Mouse (Mus musculus) hindbrain, embryonic 15.5 days (tissue): Measurements from ENCODE around the gene Notch3. TPM values are rescaled to one million over a fixed set of nuclear protein-coding genes. Genes with fewer than 3 reads are reported as not detected.
A peak's percentile ranks its signal among the peaks of the same experiment; 100 is the strongest.

Experiments
- ATAC-seq: fragments of 200-750 bp; cut with Nextera tagmentation; 2 replicates; pipeline ENCODE4 v1.8.0; 2017; ENCODE audit warnings: low read depth, moderate number of reproducible peaks, moderate TSS enrichment; ENCODE audit not compliant: low FRiP score
- H3K27ac ChIP-seq: fragments of 300-500 bp; sonication (generic); replicated peaks from 2 replicates; pipeline ENCODE4 v1.5.1; 2015; ENCODE audit warnings: mild to moderate bottlenecking, inconsistent platforms
- H3K27me3 ChIP-seq: fragments of 300-500 bp; sonication (generic); 2 replicates; pipeline ENCODE4 v1.6.1; 2015; ENCODE audit warnings: control low read depth, inconsistent platforms
- H3K36me3 ChIP-seq: fragments of 300-500 bp; sonication (generic); 2 replicates; pipeline ENCODE4 v1.6.1; 2015; ENCODE audit warnings: control low read depth, inconsistent platforms
- H3K4me1 ChIP-seq: fragments of 300-500 bp; sonication (generic); replicated peaks from 2 replicates; pipeline ENCODE4 v1.6.1; 2015; ENCODE audit warnings: control low read depth, inconsistent platforms
- H3K4me2 ChIP-seq: fragments of 300-500 bp; sonication (generic); 2 replicates; pipeline ENCODE4 v1.6.1; 2015; ENCODE audit warnings: moderate library complexity, mild to moderate bottlenecking, inconsistent platforms
- H3K4me3 ChIP-seq: fragments of 300-500 bp; sonication (generic); 2 replicates; pipeline ENCODE4 v1.5.1; 2015; ENCODE audit warnings: mild to moderate bottlenecking, inconsistent platforms
- H3K9ac ChIP-seq: fragments of 300-500 bp; sonication (generic); 2 replicates; pipeline ENCODE4 v1.6.1; 2015; ENCODE audit warnings: inconsistent platforms
- H3K9me3 ChIP-seq: fragments of 300-500 bp; sonication (generic); 2 replicates; pipeline ENCODE4 v1.6.1; 2016; ENCODE audit warnings: control low read depth, inconsistent platforms
- WGBS: fragments of 180-500 bp; shearing (Covaris S2); methylation state at CpG from one replicate; pipeline ENCODE4 v1.1.7; 2015; 5-methylcytosine and 5-hydroxymethylcytosine counted together
- polyA plus RNA-seq: library from polyadenylated mRNA; unstranded; fragments of >200 nt; fragmentation: Nextera tagmentation; extraction: Ambion mirVana; gene quantifications from 2 replicates; pipeline ENCODE4 v1.2.1, GENCODE M21; 2015

Notch3 gene
- polyA plus RNA-seq, 1 experiment from 2014 or later: 10.5 TPM

GRCm38 (mm10) chr17:32163910-32164650 is 2.6 kb downstream of the Notch3 start:
- Histone ChIP-seq H3K9ac (no peak overlapping the region), H3K4me3 (no peak overlapping the region), H3K4me1 (peaks cover 43% of the 10 kb centered on the region), H3K27ac (peak overlapping the region; percentile 37), H3K27me3 (no peaks in the 10 kb centered on the region), H3K36me3 (no peaks in the 10 kb centered on the region), H3K9me3 (no peaks in the 10 kb centered on the region), H3K4me2 (peak overlapping the region; percentile 15)
- WGBS: 52% methylated on average over 6 of the region's 6 CpGs
- ATAC-seq: no peak

GRCm38 (mm10) chr17:32162112-32162850 is 4.4 kb downstream of the Notch3 start:
- 2% methylated on average over 58 of the region's 58 CpGs for WGBS
- H3K4me1 ChIP-seq: peaks cover 43% of the 10 kb centered on the region
- H3K4me2 ChIP-seq: peak overlapping the region; percentile 83
- peak overlapping the region; percentile 53 for H3K4me3 ChIP-seq
- no peaks in the 10 kb centered on the region for H3K27me3 ChIP-seq
- H3K9me3 ChIP-seq: no peaks in the 10 kb centered on the region
- H3K36me3 ChIP-seq: no peaks in the 10 kb centered on the region
- ATAC-seq: peak; percentile 57
- peak overlapping the region; percentile 59 for H3K9ac ChIP-seq
- peak overlapping the region; percentile 56 for H3K27ac ChIP-seq

GRCm38 (mm10) chr17:32160882-32161281 is 5.8 kb downstream of the Notch3 start:
- no peak for ATAC-seq
- H3K4me3 ChIP-seq: no peak overlapping the region
- 80% methylated on average over 4 of the region's 4 CpGs for WGBS
- H3K27me3 ChIP-seq: no peaks in the 10 kb centered on the region
- no peak overlapping the region for H3K27ac ChIP-seq
- H3K9me3 ChIP-seq: no peaks in the 10 kb centered on the region
- peaks cover 30% of the 10 kb centered on the region for H3K4me1 ChIP-seq
- H3K4me2 ChIP-seq: no peak overlapping the region
- no peak overlapping the region for H3K9ac ChIP-seq
- no peaks in the 10 kb centered on the region for H3K36me3 ChIP-seq

GRCm38 (mm10) chr17:32158841-32159240 is 7.8 kb downstream of the Notch3 start:
- H3K4me1 ChIP-seq: peaks cover 13% of the 10 kb centered on the region
- no peak overlapping the region for H3K4me2 ChIP-seq
- no peaks in the 10 kb centered on the region for H3K36me3 ChIP-seq
- no peak for ATAC-seq
- H3K27me3 ChIP-seq: no peaks in the 10 kb centered on the region
- no peak overlapping the region for H3K27ac ChIP-seq
- H3K9me3 ChIP-seq: no peaks in the 10 kb centered on the region
- H3K9ac ChIP-seq: no peak overlapping the region
- H3K4me3 ChIP-seq: no peak overlapping the region
- WGBS: 90% methylated on average over 13 of the region's 13 CpGs

- peak; percentile 33; the same call in 1 of the 2 replicates for ATAC-seq
- no peaks in the 10 kb centered on the region for H3K27me3 ChIP-seq
Measured at GRCm38 (mm10) chr17:32146718-32147117, 19.9 kb downstream of the Notch3 start.

GRCm38 (mm10) chr17:32142907-32143854 is 23.5 kb downstream of the Notch3 start:
- Histone ChIP-seq H3K9me3 (no peaks in the 10 kb centered on the region), H3K27me3 (no peaks in the 10 kb centered on the region), H3K9ac (peak overlapping the region; percentile 49), H3K4me3 (peak overlapping the region; percentile 32), H3K27ac (no peak overlapping the region), H3K4me2 (peak overlapping the region; percentile 61), H3K36me3 (peaks cover 3% of the 10 kb centered on the region; the same call in 1 of the 2 replicates), H3K4me1 (peaks cover 6% of the 10 kb centered on the region)
- peak; percentile 71 for ATAC-seq
- WGBS: 19% methylated on average over 39 of the region's 39 CpGs

More at GRCm38 (mm10) chr17:32146718-32147117, 19.9 kb downstream of the Notch3 start:
- no peaks in the 10 kb centered on the region for H3K36me3 ChIP-seq
- H3K4me1 ChIP-seq: peaks cover 6% of the 10 kb centered on the region
- H3K4me3 ChIP-seq: no peak overlapping the region
- no peaks in the 10 kb centered on the region for H3K9me3 ChIP-seq
- no peak overlapping the region for H3K27ac ChIP-seq
- no peak overlapping the region for H3K4me2 ChIP-seq
- 77% methylated on average over 8 of the region's 8 CpGs for WGBS
- H3K9ac ChIP-seq: no peak overlapping the region

GRCm38 (mm10) chr17:32142234-32142633 is 24.4 kb downstream of the Notch3 start:
- Histone ChIP-seq H3K27me3 (no peaks in the 10 kb centered on the region), H3K36me3 (peaks cover 4% of the 10 kb centered on the region; the same call in 1 of the 2 replicates), H3K27ac (no peak overlapping the region), H3K4me3 (no peak overlapping the region), H3K9ac (no peak overlapping the region), H3K4me1 (peaks cover 6% of the 10 kb centered on the region), H3K9me3 (no peaks in the 10 kb centered on the region), H3K4me2 (no peak overlapping the region)
- 100% methylated on average over 1 of the region's 1 CpGs for WGBS
- ATAC-seq: no peak

- no peak overlapping the region for H3K9ac ChIP-seq
- H3K27me3 ChIP-seq: no peaks in the 10 kb centered on the region
- no peaks in the 10 kb centered on the region for H3K9me3 ChIP-seq
- 97% methylated on average over 16 of the region's 16 CpGs for WGBS
- H3K4me2 ChIP-seq: no peak overlapping the region
- no peaks in the 10 kb centered on the region for H3K4me1 ChIP-seq
- no peak for ATAC-seq
- H3K27ac ChIP-seq: no peak overlapping the region
- peaks cover 3% of the 10 kb centered on the region; the same call in 1 of the 2 replicates for H3K36me3 ChIP-seq
- no peak overlapping the region for H3K4me3 ChIP-seq
Measured at GRCm38 (mm10) chr17:32133375-32133774, 33.3 kb downstream of the Notch3 start.

GRCm38 (mm10) chr17:32132087-32132486 is 34.6 kb downstream of the Notch3 start:
- no peak overlapping the region for H3K27ac ChIP-seq
- no peaks in the 10 kb centered on the region; the same call in 1 of the 2 replicates for H3K36me3 ChIP-seq
- WGBS: 91% methylated on average over 11 of the region's 11 CpGs
- no peaks in the 10 kb centered on the region for H3K9me3 ChIP-seq
- peak; percentile 43; the same call in 1 of the 2 replicates for ATAC-seq
- no peaks in the 10 kb centered on the region for H3K4me1 ChIP-seq
- no peaks in the 10 kb centered on the region for H3K27me3 ChIP-seq
- H3K4me2 ChIP-seq: no peak overlapping the region
- no peak overlapping the region for H3K4me3 ChIP-seq
- H3K9ac ChIP-seq: no peak overlapping the region

GRCm38 (mm10) chr17:32130506-32130905 is 36.1 kb downstream of the Notch3 start:
- no peak overlapping the region for H3K4me3 ChIP-seq
- H3K9me3 ChIP-seq: no peaks in the 10 kb centered on the region
- no peak for ATAC-seq
- no peak overlapping the region for H3K27ac ChIP-seq
- H3K4me2 ChIP-seq: no peak overlapping the region
- WGBS: 91% methylated on average over 9 of the region's 9 CpGs
- H3K9ac ChIP-seq: no peak overlapping the region
- no peaks in the 10 kb centered on the region; the same call in 1 of the 2 replicates for H3K36me3 ChIP-seq
- H3K27me3 ChIP-seq: no peaks in the 10 kb centered on the region
- no peaks in the 10 kb centered on the region for H3K4me1 ChIP-seq

- Histone ChIP-seq H3K27me3 (no peaks in the 10 kb centered on the region), H3K9ac (no peak overlapping the region), H3K4me2 (no peak overlapping the region), H3K36me3 (no peaks in the 10 kb centered on the region; the same call in 1 of the 2 replicates), H3K9me3 (no peaks in the 10 kb centered on the region), H3K4me1 (no peaks in the 10 kb centered on the region), H3K4me3 (no peak overlapping the region), H3K27ac (no peak overlapping the region)
- WGBS: 86% methylated on average over 2 of the region's 2 CpGs
- ATAC-seq: no peak
Measured at GRCm38 (mm10) chr17:32127195-32127594, 39.5 kb downstream of the Notch3 start.
